ENCODE assay signal across 8 mouse cellular contexts in the genomic region with DNA sequence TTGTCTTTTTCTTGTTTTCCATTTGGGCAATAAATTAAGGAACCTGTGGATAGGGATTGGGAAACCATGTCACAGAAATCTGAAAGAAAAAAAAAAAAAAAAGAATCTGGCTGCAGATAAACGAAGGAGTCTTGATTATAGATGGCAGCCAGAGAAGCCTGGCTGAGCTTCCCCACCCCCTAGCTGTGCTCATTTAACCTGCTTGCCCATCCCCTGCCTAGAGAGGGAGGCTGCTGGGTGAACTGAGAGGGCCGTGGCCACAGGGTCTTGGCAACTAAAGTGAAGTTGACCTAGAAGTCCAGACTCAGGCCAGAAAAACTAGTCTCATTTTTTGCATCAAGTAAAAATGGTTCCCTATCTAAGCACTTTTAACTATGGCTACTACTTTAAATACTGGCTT. TPM values are rescaled to one million over a fixed set of nuclear protein-coding genes. Genes with fewer than 3 reads are reported as not detected.
DNase-seq lines count a peak whose midpoint lies in the region; ATAC-seq and TF ChIP-seq lines count a peak whose summit lies in the region.

No protein-coding gene starts in this region.

- H3K9ac ChIP-seq in kidney, embryonic 16.5 days (replicated peaks; ENCODE audit: low read length): peak overlapping the region; percentile 86
- peak overlapping the region; percentile 52; the same call in 1 of the 2 replicates for H3K9ac ChIP-seq in midbrain, postnatal 0 days (replicated peaks; ENCODE audit: low read length, poor library complexity, severe bottlenecking)

- H3K4me2 ChIP-seq in kidney, embryonic 16.5 days (replicated peaks; ENCODE audit: low read depth, low read length): peak overlapping the region; percentile 97
- peak overlapping the region; percentile 98 for H3K4me2 ChIP-seq in midbrain, postnatal 0 days (ENCODE audit: low read depth, low read length, poor library complexity, severe bottlenecking)

- no peaks in the 10 kb centered on the region for H3K9me3 ChIP-seq in forebrain, embryonic 10.5 days
- H3K9me3 ChIP-seq in kidney, embryonic 16.5 days (ENCODE audit: low read length): no peaks in the 10 kb centered on the region
- no peaks in the 10 kb centered on the region for H3K9me3 ChIP-seq in midbrain, postnatal 0 days (ENCODE audit: low read length)

- H3K4me3 ChIP-seq in forebrain, embryonic 10.5 days: peak overlapping the region; percentile 71
- peak overlapping the region; percentile 68 for H3K4me3 ChIP-seq in kidney, embryonic 16.5 days (ENCODE audit: low read length)
- H3K4me3 ChIP-seq in midbrain, postnatal 0 days (ENCODE audit: low read depth, low read length): peak overlapping the region; percentile 64

- no peak for ATAC-seq in kidney, embryonic 16.5 days (ENCODE audit: low FRiP score, low TSS enrichment)
- ATAC-seq in midbrain, postnatal 0 days (ENCODE audit: low FRiP score): no peak
- no peak for ATAC-seq in monocyte, adult 5-6 weeks (replicated peaks; ENCODE audit: insufficient number of reproducible peaks, low FRiP score, low TSS enrichment, poor library complexity, severe bottlenecking)

- H3K36me3 ChIP-seq in forebrain, embryonic 10.5 days (replicated peaks): peaks cover 74% of the 10 kb centered on the region
- H3K36me3 ChIP-seq in kidney, embryonic 16.5 days (ENCODE audit: insufficient read depth, low read length): peaks cover 24% of the 10 kb centered on the region
- peaks cover 18% of the 10 kb centered on the region for H3K36me3 ChIP-seq in midbrain, postnatal 0 days (ENCODE audit: insufficient read depth, low read length)

- DNase-seq in kidney, adult 11 months: peak; percentile 27
- no peak for DNase-seq in kidney, adult 18-20 months
- peak; percentile 30 for DNase-seq in MN1 (ENCODE audit: low spot score)
- DNase-seq in forebrain, embryonic 10.5 days (ENCODE audit: extremely low spot score, low spot score): peak; percentile 25
- DNase-seq in midbrain, postnatal 0 days (ENCODE audit: low spot score): peak; percentile 31
- no peak for DNase-seq in layer of hippocampus, adult 9-11 months

- H3K4me1 ChIP-seq in forebrain, embryonic 10.5 days: peaks cover 77% of the 10 kb centered on the region
- peaks cover 33% of the 10 kb centered on the region for H3K4me1 ChIP-seq in kidney, embryonic 16.5 days (ENCODE audit: insufficient read depth, low read length)
- peaks cover 5% of the 10 kb centered on the region; the same call in 1 of the 2 replicates for H3K4me1 ChIP-seq in midbrain, postnatal 0 days (ENCODE audit: insufficient read depth, low read length)

- H3K27me3 ChIP-seq in forebrain, embryonic 10.5 days (ENCODE audit: poor library complexity, severe bottlenecking): no peaks in the 10 kb centered on the region
- H3K27me3 ChIP-seq in kidney, embryonic 16.5 days (ENCODE audit: insufficient read depth, low read length): no peaks in the 10 kb centered on the region
- no peaks in the 10 kb centered on the region for H3K27me3 ChIP-seq in midbrain, postnatal 0 days (ENCODE audit: insufficient read depth, low read length)

- no peak for TF ChIP-seq CTCF in midbrain, postnatal 0 days (IDR thresholded peaks at IDR 0.05)

- 6% methylated on average over 2 of the region's 2 CpGs for WGBS in forebrain, embryonic 10.5 days
- WGBS in kidney, embryonic 16.5 days: 3% methylated on average over 2 of the region's 2 CpGs
- WGBS in midbrain, postnatal 0 days: 0% methylated on average over 2 of the region's 2 CpGs

- peak overlapping the region; percentile 96 for H3K27ac ChIP-seq in forebrain, embryonic 10.5 days
- H3K27ac ChIP-seq in kidney, embryonic 16.5 days (ENCODE audit: low read length): peak overlapping the region; percentile 99
- H3K27ac ChIP-seq in midbrain, postnatal 0 days (ENCODE audit: low read depth, low read length): peak overlapping the region; percentile 79

RNA-seq across cellular contexts. Expression of a gene that starts 3.4 kb away (rescaled TPM):
- polyA plus RNA-seq in forebrain, embryonic 10.5 days (2016; fragmentation: Nextera tagmentation; extraction: Ambion mirVana): 1.6 TPM in 2 replicates
- polyA plus RNA-seq in kidney, embryonic 16.5 days (2015; fragmentation: Nextera tagmentation; extraction: Ambion mirVana): 2.8 and 6.5 TPM in 2 replicates
- total RNA-seq in midbrain, postnatal 0 days (2014; rRNA removed): 0.28 and 0.60 TPM in 2 replicates
- 0.60 and 0.63 TPM in 2 replicates for polyA plus RNA-seq in midbrain, postnatal 0 days (2015; fragmentation: Nextera tagmentation; extraction: Ambion mirVana)
- total RNA-seq in monocyte, adult 5-6 weeks (2017): 1.1 to 2.3 TPM (median 1.8 TPM) in 3 replicates

Comparison
In these comparisons a context has a peak if more than half of its experiments do, and no peak if none do; other contexts are left out.
1. DNase-seq: peak in kidney, adult 11 months (single experiment), MN1 (single experiment), forebrain, embryonic 10.5 days (single experiment) and midbrain, postnatal 0 days (single experiment); none in kidney, adult 18-20 months (single experiment) and layer of hippocampus, adult 9-11 months (single experiment).
2. Peak in every context shown above with its lines, with median percentiles within 50 percentile points of each other: H3K27ac ChIP-seq and H3K4me3 ChIP-seq.